Mouse (Mus musculus) olfactory bulb, adult 2 months (tissue): Measurements from ENCODE around the gene Mtmr11.

Source experiments
- CTCF ChIP-seq: fragments of 200-500 bp; IDR thresholded peaks from 2 replicates; pipeline ENCODE4 v1.5.1; 2012; ENCODE audit warnings: low read depth, mild to moderate bottlenecking, low read length, moderate library complexity; ENCODE audit not compliant: insufficient read depth
- POLR2A ChIP-seq: fragments of 200-500 bp; IDR thresholded peaks from 2 replicates; pipeline ENCODE4 v1.6.1; 2012; ENCODE audit warnings: mild to moderate bottlenecking, low read depth, low read length, moderate library complexity; ENCODE audit not compliant: insufficient read depth

DNA sequence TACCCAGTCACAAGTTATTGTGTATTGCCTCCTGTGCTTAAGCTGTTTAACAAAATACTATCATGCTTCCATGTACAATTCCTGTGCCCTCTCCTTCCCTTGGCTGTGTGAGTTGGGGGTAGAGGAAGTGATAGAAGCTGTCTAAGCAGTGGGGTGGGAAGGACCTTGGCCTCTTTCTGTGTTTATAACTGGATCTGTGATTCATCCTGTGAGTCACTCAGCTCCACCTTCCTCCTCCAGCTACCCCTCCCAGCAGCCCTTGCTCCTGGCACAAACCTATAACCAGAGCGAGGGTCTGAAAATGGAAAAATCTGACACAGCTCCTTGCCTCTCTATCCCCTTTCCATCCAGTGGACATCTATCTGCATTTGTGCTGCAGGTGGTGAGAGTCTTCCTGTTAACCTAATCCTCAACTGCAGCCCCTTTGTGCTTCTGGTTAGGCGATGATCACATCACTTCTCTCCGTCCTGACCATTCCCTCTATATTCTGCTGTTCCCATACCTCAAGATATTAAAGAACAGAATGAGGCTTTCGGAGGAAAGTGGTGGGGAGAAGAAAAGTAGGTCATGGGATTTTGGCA is 1.5 kb upstream of the Mtmr11 start:
- no peak for TF ChIP-seq CTCF
- TF ChIP-seq POLR2A: no peak
